Mouse (Mus musculus): ENCODE measurements around the gene Nlrp3.

GRCm38 (mm10) chr11:59602287-59602686, 60.9 kb downstream of the Nlrp3 start:
- no peak for TF ChIP-seq CTCF (IDR thresholded peaks at IDR 0.05; ENCODE audit: low read depth)
- TF ChIP-seq EP300 (optimal IDR thresholded peaks at IDR 0.05), result no peak
